Mouse (Mus musculus) forebrain, embryonic 14.5 days (tissue): ENCODE results near the gene Hdac8. TPM values are rescaled to one million over a fixed set of nuclear protein-coding genes. Genes with fewer than 3 reads are reported as not detected.

Source experiments
- ATAC-seq: fragments of 200-750 bp; cut with Nextera tagmentation; 2 replicates; pipeline ENCODE4 v1.8.0; 2017; ENCODE audit warnings: mild to moderate bottlenecking, moderate library complexity
- DNase-seq: peaks from one replicate; pipeline ENCODE4 v3.0.0-alpha.2; 2015; ENCODE audit warnings: low spot score
- H3K27ac ChIP-seq: fragments of 300-500 bp; sonication (generic); 2 replicates; pipeline ENCODE4 v1.5.1; 2014; ENCODE audit warnings: low read depth, mild to moderate bottlenecking, control low read depth, low read length, moderate library complexity
- H3K27me3 ChIP-seq: fragments of 300-500 bp; sonication (generic); replicated peaks from 2 replicates; pipeline ENCODE4 v1.6.1; 2014; ENCODE audit warnings: low read length, control low read depth, mixed read lengths; ENCODE audit not compliant: control insufficient read depth, insufficient read depth
- H3K36me3 ChIP-seq: fragments of 300-500 bp; sonication (generic); 2 replicates; pipeline ENCODE4 v1.6.1; 2014; ENCODE audit warnings: low read length, control low read depth; ENCODE audit not compliant: control insufficient read depth, insufficient read depth
- H3K4me1 ChIP-seq: fragments of 300-500 bp; sonication (generic); 2 replicates; pipeline ENCODE4 v1.6.1; 2014; ENCODE audit warnings: antibody characterized with exemption, low read length, control low read depth; ENCODE audit not compliant: control insufficient read depth, insufficient read depth
- H3K4me2 ChIP-seq: fragments of 300-500 bp; sonication (generic); 2 replicates; pipeline ENCODE4 v1.6.1; 2014; ENCODE audit warnings: mild to moderate bottlenecking, control low read depth, low read length
- H3K4me3 ChIP-seq: fragments of 300-500 bp; sonication (generic); 2 replicates; pipeline ENCODE4 v1.5.1; 2014; ENCODE audit warnings: low read depth, low read length, control low read depth
- H3K9ac ChIP-seq: fragments of 300-500 bp; sonication (generic); 2 replicates; pipeline ENCODE4 v1.6.1; 2014; ENCODE audit warnings: mild to moderate bottlenecking, low read length, control low read depth, moderate library complexity
- H3K9me3 ChIP-seq: fragments of 300-500 bp; sonication (generic); replicated peaks from 2 replicates; pipeline ENCODE4 v1.6.1; 2016; ENCODE audit warnings: low read length, control low read depth, mixed read lengths; ENCODE audit not compliant: control insufficient read depth
- WGBS: fragments of 180-500 bp; shearing (Covaris S2); extraction: QIAGEN DNeasy Blood & Tissue Kit; methylation state at CpG from one replicate; pipeline ENCODE4 v1.1.7; 2014; 5-methylcytosine and 5-hydroxymethylcytosine counted together
- polyA plus RNA-seq: library from polyadenylated mRNA; unstranded; fragments of >200 nt; fragmentation: Nextera tagmentation; extraction: Ambion mirVana; gene quantifications from 2 replicates; pipeline ENCODE4 v1.2.1, GENCODE M21; 2014

Hdac8 gene
- polyA plus RNA-seq, 1 experiment from 2014 or later = 3.5 TPM

GRCm38 (mm10) chrX:102475555-102475954, 29.6 kb downstream of the Hdac8 start:
- Histone ChIP-seq H3K4me1 (no peaks in the 10 kb centered on the region), H3K9me3 (no peaks in the 10 kb centered on the region), H3K27ac (no peak overlapping the region), H3K36me3 (no peaks in the 10 kb centered on the region), H3K4me3 (no peak overlapping the region), H3K9ac (no peak overlapping the region), H3K27me3 (no peaks in the 10 kb centered on the region), H3K4me2 (no peak overlapping the region)
- ATAC-seq (no peak), DNase-seq (peak; percentile 2)
- WGBS = 77% methylated on average over 5 of the region's 5 CpGs

GRCm38 (mm10) chrX:102418343-102419127, 86.6 kb downstream of the Hdac8 start:
- no peaks in the 10 kb centered on the region for H3K27me3 ChIP-seq
- H3K9me3 ChIP-seq = no peaks in the 10 kb centered on the region
- H3K9ac ChIP-seq = no peak overlapping the region
- no peaks in the 10 kb centered on the region for H3K4me1 ChIP-seq
- no peak overlapping the region for H3K4me2 ChIP-seq
- H3K27ac ChIP-seq = no peak overlapping the region
- ATAC-seq (no peak), DNase-seq (no peak)
- 82% methylated on average over 8 of the region's 8 CpGs for WGBS
- no peaks in the 10 kb centered on the region for H3K36me3 ChIP-seq
- no peak overlapping the region for H3K4me3 ChIP-seq

GRCm38 (mm10) chrX:102416972-102417371, 88.2 kb downstream of the Hdac8 start:
- Histone ChIP-seq H3K4me1 (no peaks in the 10 kb centered on the region), H3K27me3 (no peaks in the 10 kb centered on the region), H3K4me2 (no peak overlapping the region), H3K36me3 (no peaks in the 10 kb centered on the region), H3K9me3 (no peaks in the 10 kb centered on the region), H3K4me3 (no peak overlapping the region), H3K27ac (no peak overlapping the region), H3K9ac (no peak overlapping the region)
- 62% methylated on average over 4 of the region's 4 CpGs for WGBS
- no peak for DNase-seq
- ATAC-seq = no peak

- no peak overlapping the region for H3K9ac ChIP-seq
- 67% methylated on average over 4 of the region's 4 CpGs for WGBS
- DNase-seq (no peak), ATAC-seq (no peak)
- H3K4me3 ChIP-seq = no peak overlapping the region
- H3K4me1 ChIP-seq = no peaks in the 10 kb centered on the region
- no peaks in the 10 kb centered on the region for H3K9me3 ChIP-seq
- H3K4me2 ChIP-seq = no peak overlapping the region
- no peak overlapping the region for H3K27ac ChIP-seq
- H3K36me3 ChIP-seq = no peaks in the 10 kb centered on the region
- H3K27me3 ChIP-seq = no peaks in the 10 kb centered on the region
These were observed 88.8 kb downstream of the Hdac8 start for GRCm38 (mm10) chrX:102416386-102416785.

GRCm38 (mm10) chrX:102384765-102385164, 120.4 kb downstream of the Hdac8 start:
- no peak overlapping the region for H3K4me3 ChIP-seq
- H3K4me1 ChIP-seq = no peaks in the 10 kb centered on the region
- DNase-seq (no peak), ATAC-seq (no peak)
- 76% methylated on average over 3 of the region's 3 CpGs for WGBS
- no peaks in the 10 kb centered on the region for H3K9me3 ChIP-seq
- H3K9ac ChIP-seq = no peak overlapping the region
- H3K27ac ChIP-seq = no peak overlapping the region
- no peak overlapping the region for H3K4me2 ChIP-seq
- no peaks in the 10 kb centered on the region for H3K36me3 ChIP-seq
- no peaks in the 10 kb centered on the region for H3K27me3 ChIP-seq

GRCm38 (mm10) chrX:102383151-102383550, 122.0 kb downstream of the Hdac8 start:
- no peak overlapping the region for H3K4me2 ChIP-seq
- 73% methylated on average over 7 of the region's 7 CpGs for WGBS
- H3K9me3 ChIP-seq = no peaks in the 10 kb centered on the region
- no peaks in the 10 kb centered on the region for H3K36me3 ChIP-seq
- H3K27me3 ChIP-seq = no peaks in the 10 kb centered on the region
- H3K27ac ChIP-seq = no peak overlapping the region
- DNase-seq (no peak), ATAC-seq (no peak)
- no peak overlapping the region for H3K4me3 ChIP-seq
- H3K4me1 ChIP-seq = no peaks in the 10 kb centered on the region
- no peak overlapping the region for H3K9ac ChIP-seq

- H3K9ac ChIP-seq = no peak overlapping the region
- DNase-seq (no peak), ATAC-seq (no peak)
- no peaks in the 10 kb centered on the region for H3K36me3 ChIP-seq
- 89% methylated on average over 3 of the region's 3 CpGs for WGBS
- no peaks in the 10 kb centered on the region for H3K27me3 ChIP-seq
- no peaks in the 10 kb centered on the region for H3K9me3 ChIP-seq
- H3K4me1 ChIP-seq = no peaks in the 10 kb centered on the region
- H3K4me3 ChIP-seq = no peak overlapping the region
- H3K27ac ChIP-seq = no peak overlapping the region
- no peak overlapping the region for H3K4me2 ChIP-seq
These were observed 138.6 kb downstream of the Hdac8 start for GRCm38 (mm10) chrX:102366510-102366909.

- Histone ChIP-seq H3K9ac (no peak overlapping the region), H3K36me3 (no peaks in the 10 kb centered on the region), H3K9me3 (no peaks in the 10 kb centered on the region), H3K4me3 (no peak overlapping the region), H3K27ac (no peak overlapping the region), H3K4me1 (no peaks in the 10 kb centered on the region), H3K4me2 (no peak overlapping the region), H3K27me3 (no peaks in the 10 kb centered on the region)
- WGBS = 87% methylated on average over 2 of the region's 2 CpGs
- no peak for ATAC-seq
- no peak for DNase-seq
These were observed 142.9 kb downstream of the Hdac8 start for GRCm38 (mm10) chrX:102362244-102362643.

- H3K4me2 ChIP-seq = no peak overlapping the region
- no peaks in the 10 kb centered on the region for H3K4me1 ChIP-seq
- WGBS = 86% methylated on average over 3 of the region's 3 CpGs
- DNase-seq (no peak), ATAC-seq (no peak)
- no peaks in the 10 kb centered on the region for H3K9me3 ChIP-seq
- H3K9ac ChIP-seq = no peak overlapping the region
- H3K27ac ChIP-seq = no peak overlapping the region
- H3K4me3 ChIP-seq = no peak overlapping the region
- H3K36me3 ChIP-seq = no peaks in the 10 kb centered on the region
- H3K27me3 ChIP-seq = 0 out of 2 replicates have a peak, but pooled peaks cover 3% of the 10 kb centered on the region
These were observed 151.7 kb downstream of the Hdac8 start for GRCm38 (mm10) chrX:102353412-102353811.
